In genomic region chr11:67110168-67110948, GRCm38 (mm10) we compare ENCODE assay signal across 9 mouse cellular contexts. TPM values are rescaled to one million over a fixed set of nuclear protein-coding genes. Genes with fewer than 3 reads are reported as not detected.
DNase-seq lines count a peak whose midpoint lies in the region; ATAC-seq and TF ChIP-seq lines count a peak whose summit lies in the region.
"Had no signal": no experiment of that assay in that cellular context is flagged by ENCODE, and none has a peak within 500 bp of the region (broad histone marks: within the 10 kb centered on the region; RNA-seq: fewer than 3 reads in every experiment).

No protein-coding gene starts in this region.

- H3K27me3 ChIP-seq in forebrain, embryonic 16.5 days (replicated peaks; ENCODE audit: control insufficient read depth, insufficient read depth, low read length): no peaks in the 10 kb centered on the region
- H3K27me3 ChIP-seq in midbrain, embryonic 13.5 days: peaks cover 13% of the 10 kb centered on the region
- peaks cover 2% of the 10 kb centered on the region; the same call in 1 of the 2 replicates for H3K27me3 ChIP-seq in small intestine, adult 2 months (ENCODE audit: control insufficient read depth, insufficient read depth, low read length)

- H3K4me1 ChIP-seq in forebrain, embryonic 16.5 days (replicated peaks; ENCODE audit: control insufficient read depth, insufficient read depth, low read length): no peaks in the 10 kb centered on the region
- no peaks in the 10 kb centered on the region for H3K4me1 ChIP-seq in midbrain, embryonic 13.5 days (replicated peaks)
- H3K4me1 ChIP-seq in small intestine, adult 2 months (ENCODE audit: control insufficient read depth, insufficient read depth, insufficient read length, low read length): no peaks in the 10 kb centered on the region

- no peak overlapping the region for H3K9ac ChIP-seq in forebrain, embryonic 16.5 days (replicated peaks; ENCODE audit: low read depth, low read length)
- H3K9ac ChIP-seq in midbrain, embryonic 13.5 days (replicated peaks): no peak overlapping the region
- H3K9ac ChIP-seq: midbrain, embryonic 12.5 days had no signal

- H3K9me3 ChIP-seq in forebrain, embryonic 16.5 days (ENCODE audit: control insufficient read depth, low read length): no peaks in the 10 kb centered on the region
- no peaks in the 10 kb centered on the region for H3K9me3 ChIP-seq in midbrain, embryonic 13.5 days
- H3K9me3 ChIP-seq: midbrain, embryonic 12.5 days had no signal

- H3K36me3 ChIP-seq in forebrain, embryonic 16.5 days (ENCODE audit: control insufficient read depth, insufficient read depth): no peaks in the 10 kb centered on the region
- no peaks in the 10 kb centered on the region for H3K36me3 ChIP-seq in midbrain, embryonic 13.5 days
- no peaks in the 10 kb centered on the region for H3K36me3 ChIP-seq in small intestine, adult 2 months (ENCODE audit: control insufficient read depth, insufficient read depth, low read length)
- H3K36me3 ChIP-seq: midbrain, embryonic 12.5 days had no signal

- no peak overlapping the region for H3K4me3 ChIP-seq in forebrain, embryonic 16.5 days (replicated peaks; ENCODE audit: low read length)
- H3K4me3 ChIP-seq in midbrain, embryonic 13.5 days (replicated peaks): no peak overlapping the region
- no peak overlapping the region for H3K4me3 ChIP-seq in small intestine, adult 2 months (ENCODE audit: low read depth, low read length)
- H3K4me3 ChIP-seq: midbrain, embryonic 12.5 days had no signal

- peak; percentile 14 to 36 for DNase-seq in heart, adult 9 months (ENCODE audit: low spot score in 2 of 2)
- no peak for DNase-seq in heart, adult 11 months
- peak; percentile 91 to 93 for DNase-seq in cerebellum, adult 18-20 months
- DNase-seq in hindlimb bud, embryonic 11.5 days (ENCODE audit: extremely low spot score, low read depth, low spot score): peak; percentile 39
- peak; percentile 57 to 74 for DNase-seq in left cerebral cortex, adult 8-10 months (ENCODE audit: low spot score in 2 of 2)

- no peak overlapping the region for H3K4me2 ChIP-seq in forebrain, embryonic 16.5 days (ENCODE audit: low read length)
- no peak overlapping the region for H3K4me2 ChIP-seq in midbrain, embryonic 13.5 days (replicated peaks)
- H3K4me2 ChIP-seq: midbrain, embryonic 12.5 days had no signal

- WGBS in forebrain, embryonic 16.5 days: 30% methylated on average over 5 of the region's 5 CpGs
- 32% methylated on average over 5 of the region's 5 CpGs for WGBS in midbrain, embryonic 13.5 days
- 29% methylated on average over 5 of the region's 5 CpGs for WGBS in small intestine, adult 2 months

- no peak for TF ChIP-seq POLR2A in small intestine, adult 2 months (IDR thresholded peaks at IDR 0.05; ENCODE audit: low read depth, low read length)

- H3K27ac ChIP-seq in forebrain, embryonic 16.5 days (ENCODE audit: low read length): no peak overlapping the region
- H3K27ac ChIP-seq in midbrain, embryonic 13.5 days: no peak overlapping the region
- no peak overlapping the region for H3K27ac ChIP-seq in small intestine, adult 2 months (ENCODE audit: insufficient read depth, low read depth, low read length)
- H3K27ac ChIP-seq: midbrain, embryonic 12.5 days had no signal

- peak; percentile 81; the same call in 1 of the 2 replicates for TF ChIP-seq CTCF in small intestine, adult 2 months (IDR thresholded peaks at IDR 0.05; ENCODE audit: extremely low read depth, insufficient read length, insufficient replicate concordance, low read depth, low read length)

- peak; percentile 72 for ATAC-seq in forebrain, embryonic 16.5 days
- ATAC-seq in midbrain, embryonic 13.5 days: peak; percentile 71

RNA-seq across cellular contexts. Expression of gene Myh3, which starts 32.3 kb away (rescaled TPM):
- 0.09 and 0.36 TPM in 2 replicates for polyA plus RNA-seq in forebrain, embryonic 16.5 days (2015; fragmentation: Nextera tagmentation; extraction: Ambion mirVana)
- 1 to 10 TPM; 3.4 to 6.9 (median 5.3) TPM for total RNA-seq in left cerebral cortex, adult 8-10 months (2022)
- 0.35 and 0.39 TPM in 2 replicates for polyA plus RNA-seq in midbrain, embryonic 13.5 days (2015; fragmentation: Nextera tagmentation; extraction: Ambion mirVana)
- polyA plus RNA-seq in small intestine, adult 2 months (2012; rRNA removed): 0.01 and 0.06 TPM in 2 replicates

RNA-seq across cellular contexts. Expression of gene Sco1, which starts 57.9 kb away (rescaled TPM):
- polyA plus RNA-seq in forebrain, embryonic 16.5 days (2015; fragmentation: Nextera tagmentation; extraction: Ambion mirVana): 12.7 and 14.3 TPM in 2 replicates
- 10 to 100 TPM; 10.2 to 15.0 (median 11.0) TPM for total RNA-seq in left cerebral cortex, adult 8-10 months (2022)
- 15.1 and 16.4 TPM in 2 replicates for polyA plus RNA-seq in midbrain, embryonic 13.5 days (2015; fragmentation: Nextera tagmentation; extraction: Ambion mirVana)
- polyA plus RNA-seq in small intestine, adult 2 months (2012; rRNA removed): 5.6 and 10.7 TPM in 2 replicates

RNA-seq across cellular contexts. Expression of gene Adprm, which starts 58.0 kb away (rescaled TPM):
- 33.0 and 35.4 TPM in 2 replicates for polyA plus RNA-seq in forebrain, embryonic 16.5 days (2015; fragmentation: Nextera tagmentation; extraction: Ambion mirVana)
- total RNA-seq in left cerebral cortex, adult 8-10 months (2022): 10 to 100 TPM; 24.6 to 30.2 (median 28.9) TPM
- 37.0 and 38.5 TPM in 2 replicates for polyA plus RNA-seq in midbrain, embryonic 13.5 days (2015; fragmentation: Nextera tagmentation; extraction: Ambion mirVana)
- 5.2 and 18.2 TPM in 2 replicates for polyA plus RNA-seq in small intestine, adult 2 months (2012; rRNA removed)
